Mouse (Mus musculus) spleen, adult 2 months (tissue): ENCODE results near the gene Nrxn3. TPM values are rescaled to one million over a fixed set of nuclear protein-coding genes. Genes with fewer than 3 reads are reported as not detected.

Experiments used
- DNase-seq, 2 experiments: peaks; one replicate each; pipeline versions ENCODE4 v3.0.0 to v3.0.0-alpha.2; 2012 to 2021; ENCODE audit warnings: low spot score in 2 of 2, low read depth in 1 of 2
- H3K27ac ChIP-seq: fragments of 200-500 bp; 2 replicates; pipeline ENCODE4 v1.5.1; 2012; ENCODE audit warnings: low read length, inconsistent platforms; ENCODE audit not compliant: insufficient read depth
- H3K27me3 ChIP-seq: fragments of 200-500 bp; 2 replicates; pipeline ENCODE4 v1.6.1; 2012; ENCODE audit warnings: mild to moderate bottlenecking, moderate library complexity, low read length, inconsistent platforms; ENCODE audit not compliant: control insufficient read depth, insufficient read depth
- H3K36me3 ChIP-seq: fragments of 200-500 bp; 2 replicates; pipeline ENCODE4 v1.6.1; 2012; ENCODE audit warnings: mild to moderate bottlenecking, low read length, inconsistent platforms; ENCODE audit not compliant: control insufficient read depth, insufficient read depth
- H3K4me1 ChIP-seq: fragments of 200-500 bp; 2 replicates; pipeline ENCODE4 v1.6.1; 2011; ENCODE audit warnings: inconsistent platforms; ENCODE audit not compliant: control insufficient read depth, insufficient read depth, insufficient read length
- H3K4me3 ChIP-seq: fragments of 200-500 bp; 2 replicates; pipeline ENCODE4 v1.5.1; 2011; ENCODE audit warnings: mild to moderate bottlenecking, inconsistent platforms; ENCODE audit not compliant: insufficient read depth, insufficient read length; ENCODE audit errors: extremely low read depth
- CTCF ChIP-seq: fragments of 200-500 bp; IDR thresholded peaks from 2 replicates; pipeline ENCODE4 v1.5.1; 2011; ENCODE audit warnings: mild to moderate bottlenecking, inconsistent platforms; ENCODE audit not compliant: insufficient read depth, insufficient read length, insufficient replicate concordance; ENCODE audit errors: extremely low read depth
- POLR2A ChIP-seq: fragments of 200-500 bp; IDR thresholded peaks from 2 replicates; pipeline ENCODE4 v1.6.1; 2011; ENCODE audit warnings: low read depth, low read length, inconsistent platforms
- WGBS: fragments of 180-500 bp; shearing (Covaris S2); methylation state at CpG from one replicate; pipeline ENCODE4 v1.1.7; 2018; 5-methylcytosine and 5-hydroxymethylcytosine counted together
- polyA plus RNA-seq: library from polyadenylated mRNA; depleted of rRNA; stranded (reverse); fragments of >200 nt; gene quantifications from 2 replicates; pipeline ENCODE4 v1.2.3, GENCODE M21; 2012

Nrxn3 gene
- polyA plus RNA-seq, 1 experiment: not detected

DNA sequence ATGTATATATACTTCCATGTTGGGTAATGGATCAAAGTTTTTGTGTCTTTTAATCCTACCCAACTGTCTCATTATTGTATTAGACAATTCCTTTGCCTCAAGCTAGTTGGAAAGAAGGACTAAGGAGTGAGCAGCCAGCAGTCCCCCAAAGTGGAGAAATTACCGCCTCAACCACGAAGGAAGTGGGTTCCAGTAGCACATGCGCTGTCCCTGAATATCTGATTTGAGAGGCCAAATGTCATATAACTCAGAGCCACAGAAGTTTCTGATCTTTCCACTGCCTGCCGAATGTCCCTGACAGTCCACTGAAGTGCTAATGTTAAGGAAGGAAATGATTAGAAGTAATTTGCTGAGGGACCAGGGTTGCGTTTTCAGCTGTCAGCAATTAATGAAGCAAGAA lies 1223.8 kb downstream of the Nrxn3 start:
- Histone ChIP-seq H3K4me3 (no peak overlapping the region), H3K36me3 (no peaks in the 10 kb centered on the region), H3K4me1 (no peaks in the 10 kb centered on the region), H3K27me3 (no peaks in the 10 kb centered on the region), H3K27ac (no peak overlapping the region)
- DNase-seq: no peak
- WGBS: 16% methylated on average over 5 of the region's 5 CpGs
- TF ChIP-seq CTCF (no peak), POLR2A (no peak)

DNA sequence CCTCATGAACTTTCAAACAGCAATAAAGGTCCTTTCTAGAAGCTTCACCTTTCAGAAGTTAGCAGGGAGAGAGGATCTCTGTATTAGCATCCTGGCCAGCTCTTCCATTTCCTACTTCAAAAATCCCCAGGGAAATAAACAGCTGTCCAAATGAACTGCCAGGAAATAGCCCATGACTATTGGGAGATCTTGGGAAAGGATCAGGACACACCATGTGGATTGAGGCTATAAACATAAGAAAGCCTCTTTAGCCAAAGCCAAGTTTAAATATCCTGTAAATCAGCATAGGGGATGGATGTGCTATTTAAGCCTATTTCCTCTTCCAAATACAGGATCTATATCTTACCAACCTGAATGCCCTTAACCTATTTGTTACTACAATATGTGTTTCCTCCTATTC lies 1230.6 kb downstream of the Nrxn3 start:
- DNase-seq: no peak
- no peaks in the 10 kb centered on the region for H3K36me3 ChIP-seq
- no peaks in the 10 kb centered on the region for H3K27me3 ChIP-seq
- H3K4me3 ChIP-seq: no peak overlapping the region
- TF ChIP-seq CTCF: no peak
- TF ChIP-seq POLR2A: no peak
- no peaks in the 10 kb centered on the region for H3K4me1 ChIP-seq
- H3K27ac ChIP-seq: no peak overlapping the region

DNA sequence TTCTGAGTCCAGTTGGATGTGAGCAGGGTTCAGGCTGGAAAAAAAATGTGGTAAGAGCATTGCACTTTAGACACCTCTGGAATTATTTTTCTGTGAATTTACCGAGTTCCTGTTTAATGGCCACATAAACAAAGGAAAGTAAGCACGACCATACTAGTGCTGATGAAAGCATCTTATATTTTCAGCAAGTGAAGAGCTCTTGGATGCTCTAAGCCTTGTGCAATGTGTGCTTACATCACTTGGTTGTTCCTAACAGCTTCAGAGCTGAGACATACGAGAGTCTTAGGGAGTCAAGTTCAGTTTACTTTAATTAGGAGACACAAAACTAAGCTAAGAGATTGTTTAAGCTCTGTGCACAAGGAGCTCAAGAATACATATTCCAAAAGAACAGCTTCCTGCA lies 1231.0 kb downstream of the Nrxn3 start:
- no peaks in the 10 kb centered on the region for H3K36me3 ChIP-seq
- TF ChIP-seq POLR2A (no peak), CTCF (no peak)
- 66% methylated on average over 3 of the region's 3 CpGs for WGBS

DNA sequence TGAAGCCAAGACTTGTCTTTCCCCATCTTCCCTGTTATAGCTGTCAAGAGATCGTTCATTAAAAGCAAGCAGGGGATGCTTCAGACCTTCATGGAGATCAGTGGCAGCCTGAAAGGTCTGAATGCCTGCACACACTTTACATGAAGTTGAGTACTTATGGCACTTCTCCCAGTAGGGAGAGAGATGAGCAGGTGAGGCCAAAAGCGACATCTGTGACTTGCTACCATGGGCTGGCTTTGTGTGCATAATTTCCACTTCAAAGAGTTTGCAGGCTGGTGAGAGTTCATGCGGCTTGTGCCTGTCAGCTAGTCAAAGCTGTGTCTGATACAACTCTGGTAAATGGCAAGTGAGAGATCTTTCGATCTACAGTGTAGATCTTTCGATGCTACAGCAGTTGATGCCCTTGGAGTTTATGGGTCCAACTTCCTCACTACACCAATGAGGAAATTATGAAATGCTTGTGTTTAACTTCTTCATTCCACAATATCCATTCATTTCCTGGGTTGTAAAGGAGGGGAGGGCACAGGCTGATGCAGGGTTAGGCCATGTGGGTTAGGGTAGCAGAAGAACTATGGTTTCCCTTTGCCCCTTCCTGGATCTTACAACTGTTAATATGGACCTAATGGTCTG lies 1231.9 kb downstream of the Nrxn3 start:
- TF ChIP-seq CTCF: no peak
- no peak for TF ChIP-seq POLR2A
- no peak overlapping the region for H3K27ac ChIP-seq
- H3K27me3 ChIP-seq: no peaks in the 10 kb centered on the region
- H3K4me1 ChIP-seq: no peaks in the 10 kb centered on the region
- no peaks in the 10 kb centered on the region for H3K36me3 ChIP-seq
- WGBS: 62% methylated on average over 5 of the region's 5 CpGs
- no peak overlapping the region for H3K4me3 ChIP-seq
- no peak for DNase-seq

More for the DNA sequence above, 1231.0 kb downstream of the Nrxn3 start:
- no peak for DNase-seq
- no peak overlapping the region for H3K4me3 ChIP-seq
- no peaks in the 10 kb centered on the region for H3K27me3 ChIP-seq
- H3K4me1 ChIP-seq: no peaks in the 10 kb centered on the region
- H3K27ac ChIP-seq: no peak overlapping the region

DNA sequence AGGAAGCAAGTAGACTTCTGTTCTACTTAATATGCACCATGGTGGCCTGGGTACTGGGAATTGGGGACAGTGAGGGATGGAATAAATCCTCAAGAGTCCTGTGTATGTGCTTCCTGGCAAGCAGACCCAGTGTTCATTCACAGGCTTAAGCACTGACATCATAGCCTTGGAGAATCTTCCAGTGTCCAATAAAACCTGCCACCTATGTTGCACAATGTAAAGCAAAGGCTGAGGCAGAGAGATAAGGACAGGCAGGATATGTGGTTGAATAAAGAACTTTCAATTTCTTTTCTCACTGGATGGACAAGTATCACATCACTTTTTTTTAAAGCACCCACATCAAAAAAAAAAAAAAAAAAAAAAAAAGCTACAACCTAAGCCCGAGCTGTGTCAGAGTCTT lies 1240.4 kb downstream of the Nrxn3 start:
- Histone ChIP-seq H3K4me3 (no peak overlapping the region), H3K27me3 (no peaks in the 10 kb centered on the region), H3K4me1 (no peaks in the 10 kb centered on the region), H3K36me3 (no peaks in the 10 kb centered on the region), H3K27ac (no peak overlapping the region)
- no peak for DNase-seq
- TF ChIP-seq POLR2A (no peak), CTCF (no peak)
- 9% methylated on average over 1 of the region's 1 CpGs for WGBS

DNA sequence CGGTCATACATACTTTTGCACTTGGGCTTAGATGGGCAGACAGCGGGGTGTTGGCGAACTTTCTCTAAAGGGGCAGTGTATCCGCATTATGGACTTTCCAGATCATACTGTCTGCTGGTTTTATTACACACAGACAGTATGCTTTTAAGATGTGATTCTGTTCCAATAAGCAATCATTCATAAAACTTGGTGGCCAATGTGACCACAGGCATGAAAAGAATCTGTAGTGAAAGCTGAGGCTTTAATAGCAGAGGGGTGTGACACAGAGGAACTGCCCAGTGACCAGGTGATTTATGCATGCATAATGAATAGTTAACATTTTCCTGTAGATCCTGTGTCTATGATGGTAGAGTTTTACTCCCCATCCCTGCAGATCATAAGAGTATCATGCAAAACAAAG lies 1254.0 kb downstream of the Nrxn3 start:
- no peak for TF ChIP-seq CTCF
- no peak for TF ChIP-seq POLR2A
- Histone ChIP-seq H3K4me3 (no peak overlapping the region), H3K36me3 (no peaks in the 10 kb centered on the region), H3K4me1 (no peaks in the 10 kb centered on the region), H3K27me3 (no peaks in the 10 kb centered on the region), H3K27ac (no peak overlapping the region)
- 94% methylated on average over 4 of the region's 4 CpGs for WGBS
- no peak for DNase-seq

DNA sequence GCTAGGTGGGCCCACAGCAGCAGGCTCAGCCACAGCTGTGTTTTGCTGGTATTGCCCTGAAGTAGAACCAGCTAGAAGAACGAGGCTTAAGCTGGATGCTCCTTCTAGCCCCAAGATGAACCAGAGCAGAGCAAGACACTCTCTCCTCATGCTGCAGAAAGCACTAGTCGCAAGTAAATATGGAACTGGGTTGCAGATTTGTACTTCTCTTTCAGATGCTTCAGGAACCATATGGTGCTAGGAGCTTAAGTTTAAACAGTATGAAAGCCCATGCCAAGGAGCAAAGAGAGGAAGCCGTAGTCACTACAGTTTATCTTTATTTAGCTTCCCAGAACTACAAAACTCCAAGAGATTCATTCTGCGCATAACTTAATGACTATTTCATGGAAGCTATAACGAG lies 1254.8 kb downstream of the Nrxn3 start:
- no peaks in the 10 kb centered on the region for H3K36me3 ChIP-seq
- no peak for DNase-seq
- no peaks in the 10 kb centered on the region for H3K27me3 ChIP-seq
- TF ChIP-seq CTCF (no peak), POLR2A (no peak)
- H3K4me3 ChIP-seq: no peak overlapping the region
- no peak overlapping the region for H3K27ac ChIP-seq
- no peaks in the 10 kb centered on the region for H3K4me1 ChIP-seq
- WGBS: 86% methylated on average over 5 of the region's 5 CpGs
